Mouse (Mus musculus) left cerebral cortex, adult 9 months (tissue): Measurements from ENCODE around the gene Lrp2.

Experiments
- DNase-seq, 2 experiments: peaks; one replicate each; pipeline ENCODE4 v3.0.0; 2022; ENCODE audit warnings: low spot score in 2 of 2

Lrp2 gene

DNA sequence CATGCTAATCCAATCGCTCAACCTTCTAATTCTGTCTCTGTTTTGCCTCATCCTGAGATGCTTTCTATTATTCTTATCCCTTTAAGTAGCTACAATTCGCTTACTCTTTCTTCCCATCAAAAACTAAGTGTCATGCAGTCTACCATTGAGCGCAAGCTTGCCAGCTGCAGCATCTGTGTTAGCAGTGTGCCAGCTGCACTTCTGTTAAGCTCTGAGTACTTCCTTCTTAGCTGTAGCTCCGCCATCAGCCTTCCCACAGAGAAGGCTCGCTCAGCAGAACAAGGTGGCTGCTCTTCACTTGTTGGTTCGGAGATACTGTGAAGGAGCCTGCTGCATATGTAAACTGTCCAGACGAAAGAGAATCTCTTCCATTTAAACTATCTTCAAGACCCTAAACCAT, 183.6 kb downstream of the Lrp2 start:
- DNase-seq = no peak

DNA sequence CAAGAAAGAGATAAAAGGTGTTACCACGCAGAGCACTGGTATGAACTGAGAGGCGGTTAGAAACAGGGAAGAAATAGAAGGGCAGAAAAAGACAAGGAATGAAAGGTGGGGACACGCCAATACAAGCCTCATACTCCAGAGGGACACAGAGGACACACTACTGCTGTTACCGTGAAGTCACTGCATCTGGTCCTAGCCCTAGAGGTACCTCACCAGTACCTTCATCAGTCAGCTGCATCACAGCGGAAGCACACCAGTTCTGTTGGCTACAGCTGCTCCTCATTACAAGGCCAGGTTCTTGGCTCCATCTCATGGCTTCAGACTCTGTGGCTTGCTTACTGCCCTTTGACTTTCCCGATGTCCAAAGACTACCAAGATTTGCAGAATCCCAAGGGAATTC, 184.0 kb downstream of the Lrp2 start:
- no peak for DNase-seq

DNA sequence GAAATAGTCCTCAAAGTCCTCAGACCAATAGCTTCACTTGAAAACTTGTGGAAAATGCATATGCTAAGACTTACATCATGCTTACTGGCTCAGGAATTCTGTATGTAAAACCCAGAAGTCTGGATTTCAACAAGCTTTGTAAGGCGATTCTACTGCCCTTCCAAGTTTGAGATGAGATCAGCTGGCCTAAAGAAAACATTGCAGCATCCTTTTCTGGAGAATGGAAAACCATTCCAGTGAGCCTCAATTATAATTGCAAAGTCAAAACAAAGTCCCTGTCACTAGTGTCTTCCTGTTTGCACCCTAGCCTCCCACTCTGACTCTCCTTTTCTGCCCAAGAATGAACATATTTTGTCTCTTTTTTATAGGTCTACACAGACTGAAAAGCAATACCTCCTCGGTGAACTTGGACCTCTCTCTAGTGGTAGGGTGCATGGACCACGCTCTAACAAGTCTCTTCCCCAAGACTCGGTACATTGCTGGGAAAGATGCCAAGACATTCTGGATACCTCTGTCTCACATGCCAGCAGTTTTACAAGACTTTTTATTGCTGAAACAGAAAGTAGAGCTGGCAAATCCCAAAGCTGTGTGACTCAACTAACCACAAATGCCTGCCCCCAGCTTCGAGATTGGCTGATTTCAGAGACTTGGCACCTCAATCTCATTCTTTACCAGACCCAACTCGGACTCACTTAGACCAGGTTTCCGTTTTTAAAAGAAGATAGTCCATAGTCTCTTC, 184.8 kb downstream of the Lrp2 start:
- DNase-seq = peak in 1 of 2 experiments; percentile 10

DNA sequence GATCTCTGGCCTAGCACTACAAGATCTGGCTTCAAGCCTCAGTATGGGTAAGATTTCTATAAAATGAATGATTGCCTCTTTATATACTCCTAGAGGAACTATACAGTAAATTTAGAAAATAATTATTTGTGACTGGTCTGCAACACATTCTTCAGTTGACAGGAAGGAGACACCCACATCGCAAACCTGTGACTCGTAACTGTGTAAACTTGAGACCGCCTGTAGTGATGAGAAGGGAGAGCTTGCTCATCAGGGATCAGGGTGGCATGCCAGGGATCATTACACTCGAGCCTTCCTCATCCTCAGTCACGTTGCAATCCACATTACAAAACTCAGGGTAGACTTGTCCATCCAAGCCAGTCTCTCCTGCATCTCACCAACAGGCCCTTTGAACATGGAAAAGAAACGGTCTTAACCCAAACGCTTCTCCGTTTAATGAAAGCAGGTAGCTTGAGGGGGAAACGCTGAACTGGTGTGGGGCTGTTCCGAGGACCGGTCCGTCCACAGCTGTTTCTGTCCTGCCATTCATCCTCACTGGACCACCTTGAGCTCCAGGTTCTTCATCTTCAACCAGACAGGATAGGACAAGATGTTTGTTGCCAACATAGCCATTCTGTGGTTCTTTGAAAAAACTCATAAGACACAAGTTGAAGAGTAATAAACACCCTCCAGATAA, 189.0 kb downstream of the Lrp2 start:
- DNase-seq = no peak

DNA sequence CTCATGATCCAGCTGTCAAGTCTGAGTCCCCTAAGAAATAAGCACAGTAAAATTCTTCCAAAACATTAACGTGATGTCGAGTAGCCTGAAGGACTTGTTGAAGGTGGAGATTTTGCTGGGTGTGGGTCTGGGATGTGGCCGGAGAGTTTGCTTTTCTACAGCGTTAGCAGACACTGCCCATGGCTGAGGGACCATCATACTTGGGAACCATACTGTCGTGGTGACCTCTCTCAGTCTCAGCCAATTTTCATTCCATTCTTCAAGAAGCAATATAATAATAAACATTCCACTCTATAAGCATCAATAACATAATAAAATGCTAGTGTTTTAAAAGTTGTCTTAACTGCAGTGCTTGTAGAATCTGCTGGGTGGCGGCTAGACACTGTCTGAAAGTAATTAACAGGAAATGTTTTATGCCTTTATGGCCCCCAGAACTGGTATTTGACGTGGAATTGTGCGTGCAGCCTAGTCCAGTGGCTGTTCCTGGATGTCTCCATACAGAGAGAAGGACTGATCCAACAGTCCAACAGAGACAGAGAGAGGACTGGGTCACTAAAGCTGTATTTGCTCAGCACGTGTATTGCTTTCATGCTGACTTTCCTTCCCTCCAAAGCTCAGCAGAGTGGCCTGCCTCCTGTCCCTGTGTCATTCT, 190.1 kb downstream of the Lrp2 start:
- no peak for DNase-seq

DNA sequence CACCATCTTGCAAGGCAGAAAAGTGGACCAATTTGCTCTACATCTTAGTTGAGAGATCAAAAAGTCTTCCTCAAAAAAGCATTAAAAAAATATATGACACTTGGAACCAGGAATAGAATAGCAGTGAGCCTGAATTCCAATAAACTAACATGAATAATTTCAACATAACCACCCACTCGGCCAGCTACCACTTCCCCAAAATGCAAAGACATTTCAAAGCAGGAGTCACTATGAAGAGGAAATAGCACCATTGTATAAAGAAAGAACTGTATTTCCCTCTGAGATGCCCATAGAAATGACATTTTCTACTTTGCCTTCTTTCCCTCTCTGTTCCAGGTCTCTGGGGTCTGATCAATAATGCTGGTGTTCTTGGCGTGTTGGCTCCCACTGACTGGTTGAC, 191.9 kb downstream of the Lrp2 start:
- no peak for DNase-seq

DNA sequence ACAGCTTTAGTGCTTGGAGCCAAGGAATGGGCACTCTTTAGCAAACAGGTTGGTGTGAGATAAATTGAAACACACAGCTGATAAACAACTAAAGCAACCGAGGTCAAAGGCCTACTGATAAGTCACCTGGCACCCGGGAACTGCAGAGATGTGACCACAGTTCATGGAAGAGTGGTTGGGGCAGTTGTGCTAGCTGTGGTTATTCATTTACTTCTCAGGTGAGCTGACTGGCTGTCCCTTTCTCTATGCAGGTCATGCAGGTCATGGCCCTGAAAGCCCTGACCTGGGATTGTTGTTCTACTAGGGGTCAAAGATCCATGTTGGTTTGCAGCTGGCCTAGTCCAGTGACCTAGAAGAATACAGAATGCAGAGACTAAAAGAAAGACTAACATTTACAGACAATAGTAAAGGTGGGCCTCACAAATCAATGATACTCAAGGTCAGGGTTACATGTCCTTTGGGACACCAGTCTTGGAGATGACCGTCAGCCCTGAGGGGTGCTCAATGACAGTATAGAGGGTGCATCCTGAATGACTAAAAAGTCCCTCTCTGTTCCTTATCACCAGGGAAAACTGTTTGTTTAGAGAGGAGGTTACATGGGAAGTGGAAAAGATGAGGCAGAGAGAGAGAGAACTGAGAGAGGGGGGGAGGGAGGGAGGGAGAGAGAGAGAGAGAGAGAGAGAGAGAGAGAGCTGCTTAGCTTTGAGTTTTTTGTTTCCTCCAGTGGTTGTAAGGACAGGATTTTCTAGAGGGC, 199.6 kb downstream of the Lrp2 start:
- DNase-seq = no peak

DNA sequence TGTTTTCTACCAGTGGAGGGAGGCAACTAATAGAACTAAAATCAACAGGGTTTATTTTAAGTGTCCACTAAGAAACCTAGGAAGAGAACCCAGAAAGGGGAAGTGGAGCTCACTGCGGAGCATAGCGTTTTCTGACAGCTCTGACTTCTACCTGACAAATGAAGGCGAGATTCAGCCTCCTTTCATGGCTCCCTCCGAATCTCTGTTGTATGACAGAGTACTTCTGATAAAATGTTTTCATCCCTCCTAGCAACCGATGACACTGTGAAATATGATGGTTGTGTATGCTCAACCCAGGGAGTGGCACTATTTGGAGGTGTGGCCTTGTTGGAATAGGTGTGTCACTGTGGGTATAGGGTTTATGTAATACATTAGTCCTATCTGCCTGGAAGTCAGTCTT, 203.0 kb downstream of the Lrp2 start:
- DNase-seq = no peak

DNA sequence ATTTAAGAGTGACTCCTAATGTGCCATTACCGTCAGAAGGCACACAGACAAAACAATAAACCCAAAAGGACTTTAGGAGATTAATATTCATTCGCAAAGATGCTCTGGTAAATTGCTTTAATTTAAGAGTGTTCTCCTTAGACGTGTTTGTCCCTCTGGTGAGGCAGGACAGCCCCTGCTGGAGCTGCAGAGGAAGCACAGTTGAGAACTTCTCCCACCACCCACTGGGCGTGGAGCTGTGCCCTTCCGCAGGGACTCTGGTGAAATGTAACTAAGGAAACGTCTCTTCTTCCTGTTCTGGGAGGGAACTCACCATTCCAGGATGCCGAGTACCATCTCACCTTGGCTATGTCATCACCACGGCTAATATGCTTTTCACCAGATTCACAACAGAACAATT, 204.1 kb downstream of the Lrp2 start:
- DNase-seq = no peak

DNA sequence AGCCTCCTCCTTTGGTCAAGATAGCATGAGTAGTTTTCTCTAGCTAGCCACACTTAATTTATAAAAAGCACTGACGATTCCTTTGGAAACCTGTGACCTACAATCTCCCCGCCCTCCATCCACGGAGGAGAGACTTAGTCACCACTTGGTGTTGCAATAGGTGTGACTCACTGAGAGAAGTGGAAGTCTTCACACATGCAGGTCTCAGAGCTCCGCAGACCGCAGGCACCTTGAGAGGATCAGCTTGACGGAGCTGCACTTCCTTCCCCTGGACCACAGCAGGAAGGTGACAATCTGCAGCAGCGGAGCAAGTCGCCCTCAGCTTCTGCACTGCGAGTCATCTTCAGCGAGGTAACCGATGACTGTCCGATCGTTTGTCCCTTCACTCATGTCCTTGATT, 205.6 kb downstream of the Lrp2 start, which contains the start of gene Dhrs9:
Gene Dhrs9 (plus strand): TSS at position 165 of the 400 bp plus-strand sequence.
- DNase-seq = peak in 1 of 2 experiments; percentile 19

DNA sequence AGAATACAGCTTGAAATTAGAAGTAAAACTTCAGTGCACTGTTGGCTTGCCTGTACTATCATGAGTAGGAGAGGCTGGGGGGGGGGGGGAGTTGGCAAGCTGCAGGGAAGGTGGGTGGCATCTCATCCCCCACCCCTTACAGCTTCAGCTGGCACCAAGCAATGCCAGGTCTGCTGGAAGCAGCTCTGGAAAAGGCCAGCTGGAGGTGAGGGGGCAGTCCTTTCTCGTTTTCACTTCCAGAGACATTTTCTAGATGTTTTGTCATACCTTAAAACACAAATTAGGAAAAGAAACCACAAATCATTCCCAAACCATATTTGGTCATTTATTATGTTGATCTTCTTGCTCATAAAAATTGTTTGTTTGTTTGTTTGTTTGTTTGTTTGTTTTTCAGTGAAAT, 206.1 kb downstream of the Lrp2 start:
- no peak for DNase-seq

DNA sequence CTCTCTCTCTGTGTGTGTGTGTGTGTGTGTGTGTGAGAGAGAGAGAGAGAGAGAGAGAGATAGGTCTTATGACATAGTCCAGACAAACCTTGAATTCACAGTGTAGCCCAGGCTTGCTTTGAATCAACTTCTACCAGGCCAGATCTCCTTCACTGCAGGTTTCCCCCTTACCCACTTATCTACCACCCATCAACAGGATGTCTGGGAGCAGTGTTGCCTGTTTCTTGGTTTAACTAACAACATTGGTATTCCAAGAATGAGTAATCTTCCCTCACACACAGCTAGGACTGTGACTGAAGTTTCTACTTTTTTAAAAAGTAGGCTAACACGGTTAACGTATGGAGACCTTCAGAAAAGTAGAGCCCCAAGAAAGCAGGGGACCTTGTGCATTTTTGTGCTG, 209.1 kb downstream of the Lrp2 start:
- no peak for DNase-seq
